Mouse (Mus musculus) megakaryocyte, embryonic 14.5 days (primary cell): ENCODE data around the gene Nanos2.

Experiments used
- FLI1 ChIP-seq: IDR thresholded peaks from 2 replicates; pipeline ENCODE4 v1.6.1; 2012; ENCODE audit warnings: low read length, inconsistent platforms, mixed read lengths
- GATA1 ChIP-seq: IDR thresholded peaks from 3 replicates; pipeline ENCODE4 v1.6.1; 2012; ENCODE audit warnings: mixed read lengths, low read length, inconsistent platforms, borderline replicate concordance

DNA sequence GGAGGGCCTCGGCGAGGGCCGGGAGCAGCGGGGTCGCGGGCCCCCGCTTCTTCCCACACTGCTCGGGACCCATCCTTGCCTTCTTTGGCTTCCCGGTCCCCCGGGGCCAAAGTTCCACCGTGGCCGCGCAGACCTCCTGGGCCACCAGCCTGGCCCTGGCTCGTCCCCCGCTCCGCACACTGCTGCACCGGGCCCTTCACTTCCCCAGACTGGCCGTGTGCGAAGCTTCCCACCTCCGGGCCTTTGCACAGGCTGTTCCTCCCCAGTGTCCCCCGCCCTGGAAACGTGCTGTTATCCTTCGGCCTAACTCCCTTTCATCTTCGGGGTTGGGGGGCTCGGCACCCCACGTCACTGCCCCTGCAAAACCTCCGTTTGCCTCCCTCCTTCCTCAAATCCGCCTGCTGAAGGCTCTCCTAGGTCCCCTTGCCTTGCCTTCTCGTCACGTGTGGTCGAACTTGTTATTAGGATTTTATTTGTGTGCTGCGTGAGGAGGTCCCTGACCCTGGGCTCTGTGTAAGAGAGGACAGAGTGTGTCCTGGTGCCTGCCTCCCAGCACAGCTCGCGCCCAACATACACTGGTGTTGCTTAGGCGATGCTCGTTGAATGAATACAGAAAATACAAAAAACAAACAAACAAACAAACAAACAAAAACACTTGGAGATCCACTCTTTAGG is 37.5 kb downstream of the Nanos2 start:
- no peak for TF ChIP-seq GATA1
- no peak for TF ChIP-seq FLI1
